Mouse (Mus musculus) limb, embryonic 12.5 days (tissue): ENCODE data around the gene Pus7l. TPM values are rescaled to one million over a fixed set of nuclear protein-coding genes. Genes with fewer than 3 reads are reported as not detected.

Source experiments
- ATAC-seq: fragments of 200-750 bp; cut with Nextera tagmentation; 2 replicates; pipeline ENCODE4 v1.8.0; 2017; ENCODE audit warnings: low read depth, moderate TSS enrichment; ENCODE audit not compliant: insufficient number of reproducible peaks, insufficient read depth, low FRiP score, low TSS enrichment
- H3K27ac ChIP-seq: fragments of 300-500 bp; sonication (generic); 2 replicates; pipeline ENCODE4 v1.5.1; 2016; ENCODE audit warnings: mild to moderate bottlenecking, moderate library complexity
- H3K27me3 ChIP-seq: fragments of 300-500 bp; sonication (generic); 2 replicates; pipeline ENCODE4 v1.6.1; 2016; ENCODE audit warnings: mild to moderate bottlenecking, moderate library complexity
- H3K36me3 ChIP-seq: fragments of 300-500 bp; sonication (generic); 2 replicates; pipeline ENCODE4 v1.6.1; 2016; ENCODE audit warnings: mild to moderate bottlenecking, moderate library complexity
- H3K4me1 ChIP-seq: fragments of 300-500 bp; sonication (generic); replicated peaks from 2 replicates; pipeline ENCODE4 v1.6.1; 2016
- H3K4me2 ChIP-seq: fragments of 300-500 bp; sonication (generic); 2 replicates; pipeline ENCODE4 v1.6.1; 2016; ENCODE audit warnings: mild to moderate bottlenecking, moderate library complexity
- H3K4me3 ChIP-seq: fragments of 300-500 bp; sonication (generic); replicated peaks from 2 replicates; pipeline ENCODE4 v1.5.1; 2016; ENCODE audit warnings: mild to moderate bottlenecking
- H3K9ac ChIP-seq: fragments of 300-500 bp; sonication (generic); replicated peaks from 2 replicates; pipeline ENCODE4 v1.6.1; 2016; ENCODE audit warnings: mild to moderate bottlenecking, moderate library complexity
- H3K9me3 ChIP-seq: fragments of 300-500 bp; sonication (generic); 2 replicates; pipeline ENCODE4 v1.6.1; 2016; ENCODE audit warnings: mild to moderate bottlenecking, moderate library complexity
- WGBS: fragments of 180-500 bp; shearing (Covaris S2); methylation state at CpG from one replicate; pipeline ENCODE4 v1.1.7; 2016; 5-methylcytosine and 5-hydroxymethylcytosine counted together
- polyA plus RNA-seq: library from polyadenylated mRNA; unstranded; fragments of >200 nt; fragmentation: Nextera tagmentation; extraction: Ambion mirVana; gene quantifications from 2 replicates; pipeline ENCODE4 v1.2.1, GENCODE M21; 2016

Gene Pus7l
- 8.9 and 9.5 TPM in 2 replicates for polyA plus RNA-seq

GRCm38 (mm10) chr15:94543409-94544051 lies at the start of gene Pus7l, which contains the start of gene Irak4:
Gene Pus7l (minus strand): TSS chr15:94543547.
Gene Irak4 (plus strand): TSS chr15:94543643.
- peak within 1 kb of the TSS; percentile 82 for H3K4me3 ChIP-seq
- no peaks in the 10 kb centered on the region for H3K9me3 ChIP-seq
- H3K4me2 ChIP-seq = peak within 1 kb of the TSS; percentile 80
- peak; percentile 99 for ATAC-seq
- no peak within 1 kb of the TSS for H3K27ac ChIP-seq
- under 1% methylated on average over 45 of the region's 45 CpGs for WGBS
- no peaks in the 10 kb centered on the region for H3K36me3 ChIP-seq
- H3K4me1 ChIP-seq = peaks cover 9% of the 10 kb centered on the region; the same call in 1 of the 2 replicates
- peak within 1 kb of the TSS; percentile 69 for H3K9ac ChIP-seq
- no peaks in the 10 kb centered on the region for H3K27me3 ChIP-seq

- H3K4me2 ChIP-seq = no peak overlapping the region
- no peak for ATAC-seq
- H3K4me1 ChIP-seq = peaks cover 11% of the 10 kb centered on the region; the same call in 1 of the 2 replicates
- no peak overlapping the region for H3K9ac ChIP-seq
- H3K9me3 ChIP-seq = no peaks in the 10 kb centered on the region
- peaks cover 4% of the 10 kb centered on the region for H3K36me3 ChIP-seq
- no peak overlapping the region for H3K27ac ChIP-seq
- H3K27me3 ChIP-seq = no peaks in the 10 kb centered on the region
- no peak overlapping the region for H3K4me3 ChIP-seq
- 46% methylated on average over 4 of the region's 4 CpGs for WGBS
Observed at GRCm38 (mm10) chr15:94591356-94591755, 48.0 kb upstream of the Pus7l start.

GRCm38 (mm10) chr15:94590083-94590482 lies 46.7 kb upstream of the Pus7l start:
- ATAC-seq = no peak; the same call in 1 of the 2 replicates
- peak overlapping the region; percentile 78 for H3K4me2 ChIP-seq
- H3K4me3 ChIP-seq = peak overlapping the region; percentile 94
- no peaks in the 10 kb centered on the region for H3K9me3 ChIP-seq
- H3K36me3 ChIP-seq = peaks cover 15% of the 10 kb centered on the region
- H3K27ac ChIP-seq = no peak overlapping the region
- no peaks in the 10 kb centered on the region for H3K27me3 ChIP-seq
- H3K9ac ChIP-seq = no peak overlapping the region
- WGBS = 15% methylated on average over 8 of the region's 8 CpGs
- peaks cover 11% of the 10 kb centered on the region; the same call in 1 of the 2 replicates for H3K4me1 ChIP-seq

- ATAC-seq = peak; percentile 99
- peak within 1 kb of the TSS; percentile 78 for H3K4me2 ChIP-seq
- under 1% methylated on average over 69 of the region's 70 CpGs for WGBS
Observed at GRCm38 (mm10) chr15:94589219-94590075, 46.1 kb upstream of the Pus7l start, which contains the start of gene Twf1. Gene Twf1 (minus strand): TSS chr15:94589889.

GRCm38 (mm10) chr15:94587826-94588715 lies 44.7 kb upstream of the Pus7l start:
- no peak for ATAC-seq
- 68% methylated on average over 9 of the region's 9 CpGs for WGBS
- H3K9me3 ChIP-seq = no peaks in the 10 kb centered on the region
- H3K27me3 ChIP-seq = no peaks in the 10 kb centered on the region
- peaks cover 35% of the 10 kb centered on the region for H3K36me3 ChIP-seq
- H3K27ac ChIP-seq = no peak overlapping the region
- peak overlapping the region; percentile 78 for H3K4me2 ChIP-seq
- peaks cover 11% of the 10 kb centered on the region; the same call in 1 of the 2 replicates for H3K4me1 ChIP-seq
- H3K4me3 ChIP-seq = 0 out of 2 replicates have a peak overlapping the region, but pooled peaks have one; percentile 0
- H3K9ac ChIP-seq = no peak overlapping the region

More at GRCm38 (mm10) chr15:94589219-94590075, 46.1 kb upstream of the Pus7l start, which contains the start of gene Twf1:
- Histone ChIP-seq H3K36me3 (peaks cover 22% of the 10 kb centered on the region), H3K9me3 (no peaks in the 10 kb centered on the region), H3K4me3 (peak within 1 kb of the TSS; percentile 94), H3K4me1 (peaks cover 11% of the 10 kb centered on the region; the same call in 1 of the 2 replicates), H3K27me3 (no peaks in the 10 kb centered on the region), H3K27ac (peak within 1 kb of the TSS; percentile 56; the same call in 1 of the 2 replicates), H3K9ac (peak within 1 kb of the TSS; percentile 90)

- H3K4me2 ChIP-seq = no peak overlapping the region
- no peaks in the 10 kb centered on the region for H3K9me3 ChIP-seq
- no peak overlapping the region for H3K4me3 ChIP-seq
- H3K4me1 ChIP-seq = peaks cover 11% of the 10 kb centered on the region; the same call in 1 of the 2 replicates
- no peaks in the 10 kb centered on the region for H3K27me3 ChIP-seq
- H3K9ac ChIP-seq = no peak overlapping the region
- peaks cover 64% of the 10 kb centered on the region for H3K36me3 ChIP-seq
- no peak for ATAC-seq
- 89% methylated on average over 4 of the region's 4 CpGs for WGBS
- no peak overlapping the region for H3K27ac ChIP-seq
Observed at GRCm38 (mm10) chr15:94584738-94585137, 41.4 kb upstream of the Pus7l start.

- Histone ChIP-seq H3K4me3 (no peak overlapping the region), H3K9me3 (no peaks in the 10 kb centered on the region), H3K27me3 (no peaks in the 10 kb centered on the region), H3K27ac (no peak overlapping the region), H3K4me2 (no peak overlapping the region), H3K9ac (no peak overlapping the region), H3K4me1 (peaks cover 4% of the 10 kb centered on the region; the same call in 1 of the 2 replicates), H3K36me3 (peaks cover 75% of the 10 kb centered on the region)
- no peak for ATAC-seq
- WGBS = 86% methylated on average over 10 of the region's 10 CpGs
Observed at GRCm38 (mm10) chr15:94583153-94583552, 39.8 kb upstream of the Pus7l start.

GRCm38 (mm10) chr15:94582000-94582593 lies 38.8 kb upstream of the Pus7l start:
- Histone ChIP-seq H3K4me1 (no peaks in the 10 kb centered on the region), H3K4me2 (no peak overlapping the region), H3K9ac (no peak overlapping the region), H3K4me3 (no peak overlapping the region), H3K36me3 (peaks cover 77% of the 10 kb centered on the region), H3K27me3 (no peaks in the 10 kb centered on the region), H3K27ac (no peak overlapping the region), H3K9me3 (no peaks in the 10 kb centered on the region)
- ATAC-seq = no peak
- WGBS = 52% methylated on average over 7 of the region's 7 CpGs

- H3K27me3 ChIP-seq = no peaks in the 10 kb centered on the region
- no peaks in the 10 kb centered on the region for H3K4me1 ChIP-seq
- no peak overlapping the region for H3K4me3 ChIP-seq
- H3K9ac ChIP-seq = no peak overlapping the region
- no peak overlapping the region for H3K4me2 ChIP-seq
- no peaks in the 10 kb centered on the region for H3K9me3 ChIP-seq
- H3K36me3 ChIP-seq = peaks cover 13% of the 10 kb centered on the region
- WGBS = 78% methylated on average over 4 of the region's 4 CpGs
- ATAC-seq = no peak
- no peak overlapping the region for H3K27ac ChIP-seq
Observed at GRCm38 (mm10) chr15:94574566-94575268, 31.4 kb upstream of the Pus7l start.

GRCm38 (mm10) chr15:94572746-94573145 lies 29.4 kb upstream of the Pus7l start:
- ATAC-seq = no peak
- Histone ChIP-seq H3K27ac (no peak overlapping the region), H3K27me3 (no peaks in the 10 kb centered on the region), H3K4me3 (no peak overlapping the region), H3K4me1 (no peaks in the 10 kb centered on the region), H3K4me2 (no peak overlapping the region), H3K9me3 (no peaks in the 10 kb centered on the region), H3K9ac (no peak overlapping the region), H3K36me3 (no peaks in the 10 kb centered on the region)
- WGBS = 71% methylated on average over 8 of the region's 8 CpGs
